Mouse (Mus musculus) liver, adult 2 months (tissue): ENCODE results near the gene Mrvi1.

ENCODE experiments used
- CTCF ChIP-seq: fragments of 200-500 bp; IDR thresholded peaks from 2 replicates; pipeline ENCODE4 v1.5.1; 2011; ENCODE audit warnings: low read depth, low read length, control low read depth
- POLR2A ChIP-seq: fragments of 200-500 bp; IDR thresholded peaks from 2 replicates; pipeline ENCODE4 v1.6.1; 2011; ENCODE audit warnings: low read length, control low read depth; ENCODE audit not compliant: insufficient read depth; ENCODE audit errors: extremely low read depth

- TF ChIP-seq CTCF (no peak), POLR2A (no peak)
Measured at GRCm38 (mm10) chr7:110982053-110982705, at the start of gene Mrvi1.
